Mouse (Mus musculus) heart, adult 2 months (tissue): ENCODE results near the gene Trim63. TPM values are rescaled to one million over a fixed set of nuclear protein-coding genes. Genes with fewer than 3 reads are reported as not detected.

ENCODE experiments used
- DNase-seq, 2 experiments: peaks; one replicate each; pipeline ENCODE4 v3.0.0; 2021
- H3K27ac ChIP-seq: fragments of 200-600 bp; 2 replicates; pipeline ENCODE4 v1.8.1; 2022
- H3K27me3 ChIP-seq: fragments of 200-500 bp; 2 replicates; pipeline ENCODE4 v1.6.1; 2012; ENCODE audit warnings: mild to moderate bottlenecking, low read length, inconsistent platforms, mixed read lengths; ENCODE audit not compliant: control insufficient read depth, insufficient read depth
- H3K36me3 ChIP-seq: fragments of 200-500 bp; 2 replicates; pipeline ENCODE4 v1.6.1; 2012; ENCODE audit warnings: low read length, inconsistent platforms; ENCODE audit not compliant: control insufficient read depth, insufficient read depth
- H3K4me1 ChIP-seq: fragments of 200-500 bp; 2 replicates; pipeline ENCODE4 v1.6.1; 2011; ENCODE audit warnings: low read length; ENCODE audit not compliant: control insufficient read depth, insufficient read depth
- H3K4me3 ChIP-seq: fragments of 200-600 bp; 2 replicates; pipeline ENCODE4 v1.8.1; 2022
- H3K79me2 ChIP-seq: fragments of 200-500 bp; replicated peaks from 2 replicates; pipeline ENCODE4 v1.6.1; 2012; ENCODE audit warnings: mild to moderate bottlenecking, inconsistent platforms, low read length, moderate library complexity, mixed read lengths; ENCODE audit not compliant: control insufficient read depth, insufficient read depth
- H3K9ac ChIP-seq: fragments of 200-500 bp; 2 replicates; pipeline ENCODE4 v1.6.1; 2012; ENCODE audit warnings: low read depth, mild to moderate bottlenecking, control low read depth, inconsistent platforms, low read length, mixed read lengths
- CTCF ChIP-seq: fragments of 200-600 bp; IDR thresholded peaks from 2 replicates; pipeline ENCODE4 v1.8.1; 2022; ENCODE audit warnings: antibody characterized with exemption, mild to moderate bottlenecking, moderate library complexity
- EP300 ChIP-seq: fragments of 200-500 bp; IDR thresholded peaks from 2 replicates; pipeline ENCODE4 v1.6.1; 2011; ENCODE audit warnings: low read depth, low read length, control low read depth; ENCODE audit not compliant: insufficient read depth
- POLR2A ChIP-seq: fragments of 200-500 bp; IDR thresholded peaks from 2 replicates; pipeline ENCODE4 v1.6.1; 2011; ENCODE audit warnings: mild to moderate bottlenecking, low read depth, low read length, control low read depth; ENCODE audit not compliant: insufficient read depth
- WGBS: fragments of 180-500 bp; shearing (Covaris S2); methylation state at CpG from one replicate; pipeline ENCODE4 v1.1.7; 2018; 5-methylcytosine and 5-hydroxymethylcytosine counted together
- intact Hi-C: fragments of 180-260 bp; cut with DNase I; formaldehyde crosslinking; loops from one replicate; pipeline ENCODE4 v1.15.1; 2025
- polyA plus RNA-seq: library from polyadenylated mRNA; depleted of rRNA; stranded (reverse); fragments of >200 nt; gene quantifications from 2 replicates; pipeline ENCODE4 v1.2.3, GENCODE M21; 2012
- total RNA-seq, 2 experiments: library from RNA; stranded (reverse); gene quantifications; 2 replicates each; pipeline ENCODE4 v1.2.3; 2021

Gene Trim63
- total and polyA plus RNA-seq, 3 experiments, result 142 to 210 (median 209) TPM

DNA sequence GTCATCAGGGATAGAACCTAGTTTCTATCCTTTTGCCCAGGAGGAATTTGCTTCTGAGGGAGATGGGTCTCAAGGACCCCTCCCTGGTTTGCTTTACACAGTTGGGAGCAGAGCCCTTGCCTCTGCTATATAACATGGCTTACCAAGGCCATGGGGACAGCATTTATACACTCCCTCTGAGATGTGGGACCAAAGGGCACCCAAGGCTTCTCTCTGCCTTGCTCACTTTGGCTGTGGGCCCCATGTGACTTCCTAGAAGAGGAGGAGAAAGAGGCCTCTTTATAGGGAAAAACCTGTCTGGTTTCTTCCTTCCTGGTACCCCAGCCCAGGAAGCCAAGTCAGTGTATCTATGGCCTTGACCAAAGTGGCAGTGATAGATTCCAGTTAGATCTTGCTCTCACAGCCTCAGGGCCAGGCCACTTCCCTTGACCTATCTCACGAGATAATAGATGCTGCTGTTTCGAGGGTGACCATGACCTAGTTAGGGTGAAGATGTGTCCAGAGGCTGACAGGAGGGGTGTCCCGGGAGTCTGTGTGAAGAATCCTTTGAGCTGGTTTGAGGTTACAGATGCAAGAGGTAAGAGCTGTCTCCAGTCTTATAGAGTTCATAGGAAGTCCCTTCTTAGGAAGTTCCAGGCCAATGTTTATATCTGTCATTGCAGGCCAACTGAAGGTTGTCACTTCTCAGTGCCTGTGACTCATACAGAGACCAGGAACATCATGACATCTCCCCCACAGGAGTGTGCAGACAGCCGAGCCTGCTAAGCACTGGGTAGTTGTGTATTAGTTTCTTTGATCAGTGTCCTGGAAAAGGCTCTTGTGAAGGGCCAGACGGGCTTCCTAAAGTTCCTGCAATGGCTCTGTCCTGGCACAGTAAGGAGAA is 38.8 kb downstream of the Trim63 start:
- Histone ChIP-seq H3K4me1 (peaks cover 8% of the 10 kb centered on the region), H3K9ac (no peak overlapping the region), H3K27me3 (no peaks in the 10 kb centered on the region), H3K36me3 (no peaks in the 10 kb centered on the region), H3K4me3 (no peak overlapping the region), H3K27ac (no peak overlapping the region), H3K79me2 (no peaks in the 10 kb centered on the region)
- DNase-seq, result no peak
- TF ChIP-seq EP300, result no peak
- TF ChIP-seq POLR2A, result no peak
- no peak for TF ChIP-seq CTCF
- intact Hi-C loops, result no loop called here
- 49% methylated on average over 5 of the region's 5 CpGs for WGBS

DNA sequence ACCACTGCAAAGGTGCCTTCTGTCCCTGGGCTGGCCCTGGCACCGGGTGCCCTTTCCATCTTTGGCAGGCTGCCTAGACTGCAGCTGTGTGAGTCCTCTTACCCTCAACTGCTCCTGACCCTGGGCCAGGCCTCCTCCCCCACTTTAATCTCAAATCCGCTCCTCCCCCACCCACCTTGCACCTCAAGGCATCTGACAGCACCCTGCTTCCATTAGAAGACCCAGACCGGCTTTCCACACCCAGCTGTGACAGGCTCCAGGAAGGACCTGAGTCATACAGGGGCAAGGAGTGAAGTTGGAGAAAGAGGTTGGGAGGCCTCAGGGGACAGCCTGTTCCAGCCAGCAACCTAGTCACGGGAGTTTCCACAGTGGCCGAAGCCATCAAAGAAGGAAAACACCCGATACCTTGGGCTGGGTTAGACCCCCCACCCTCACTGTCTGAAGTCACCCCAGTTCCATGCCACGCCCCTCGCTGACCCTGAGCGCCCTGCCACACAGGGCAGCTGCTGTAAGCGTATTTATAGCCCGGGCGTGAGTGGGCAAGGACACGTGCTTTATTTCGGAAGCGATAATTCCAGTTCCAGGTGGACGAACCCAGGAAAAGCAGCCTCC is 41.0 kb downstream of the Trim63 start:
- TF ChIP-seq CTCF, result no peak
- no peak for TF ChIP-seq POLR2A
- peak; percentile 71; the same call in 1 of the 2 replicates for TF ChIP-seq EP300
- no peak overlapping the region for H3K4me3 ChIP-seq
- H3K9ac ChIP-seq, result no peak overlapping the region
- peak overlapping the region; percentile 47 for H3K27ac ChIP-seq
- intact Hi-C loops, result loop anchor here (1.0 to 5.0 kb wide), 3 partner anchors 41 to 94 kb away; partner anchors contain the start of gene Trim63
- H3K36me3 ChIP-seq, result no peaks in the 10 kb centered on the region
- H3K27me3 ChIP-seq, result no peaks in the 10 kb centered on the region
- peak; percentile 72 to 83 for DNase-seq
- no peaks in the 10 kb centered on the region for H3K79me2 ChIP-seq
- 16% methylated on average over 16 of the region's 16 CpGs for WGBS
- H3K4me1 ChIP-seq, result peaks cover 8% of the 10 kb centered on the region

DNA sequence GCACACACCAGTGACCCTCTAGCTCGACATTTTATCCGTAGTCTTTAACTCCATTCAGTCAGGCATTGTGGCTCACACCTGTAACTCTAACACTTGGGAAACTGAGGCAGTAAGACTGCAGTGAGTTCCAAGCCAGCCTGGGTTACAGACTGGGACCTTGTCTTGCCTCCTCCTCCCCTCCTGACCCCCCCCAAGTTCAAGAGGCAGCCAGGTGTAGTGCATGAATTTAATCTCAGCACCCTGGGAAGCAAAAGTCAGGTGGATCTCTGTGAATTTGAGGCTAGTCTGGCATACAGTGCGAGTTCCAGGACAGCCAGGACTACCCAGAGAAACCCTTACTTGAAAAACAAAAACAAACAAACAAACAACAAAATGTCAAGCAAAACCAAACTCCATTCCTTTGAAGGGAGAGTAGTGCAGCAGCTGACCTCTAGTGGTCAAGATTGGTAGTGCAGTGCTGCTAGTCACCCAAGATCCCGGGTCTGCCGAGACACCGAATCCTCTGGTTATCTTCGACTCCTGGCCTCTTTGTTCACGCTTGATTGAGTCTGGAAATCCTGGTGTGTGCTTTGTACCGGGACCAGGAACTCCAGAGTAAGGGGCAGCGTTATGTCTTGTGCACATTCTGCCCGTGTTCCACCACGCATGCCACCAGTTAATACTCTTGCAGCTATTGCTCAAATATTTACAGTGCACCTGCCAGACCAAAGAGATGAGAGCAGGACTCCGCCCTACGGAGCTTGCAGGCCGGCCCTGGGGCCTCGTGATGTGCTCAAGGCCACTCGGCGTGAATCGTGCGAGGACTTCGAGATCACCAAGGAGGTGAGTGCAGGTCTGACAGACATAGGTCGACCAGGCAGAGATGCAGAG is 41.9 kb downstream of the Trim63 start:
- no peaks in the 10 kb centered on the region for H3K36me3 ChIP-seq
- TF ChIP-seq POLR2A, result no peak
- TF ChIP-seq CTCF, result peak; percentile 100
- peak; percentile 42; the same call in 1 of the 2 replicates for TF ChIP-seq EP300
- intact Hi-C loops, result loop anchor here (1.0 to 5.0 kb wide), 3 partner anchors 42 to 95 kb away; partner anchors contain the start of gene Trim63
- H3K27ac ChIP-seq, result peak overlapping the region; percentile 47
- H3K27me3 ChIP-seq, result no peaks in the 10 kb centered on the region
- H3K4me3 ChIP-seq, result no peak overlapping the region
- peaks cover 9% of the 10 kb centered on the region for H3K4me1 ChIP-seq
- H3K79me2 ChIP-seq, result no peaks in the 10 kb centered on the region
- 23% methylated on average over 22 of the region's 22 CpGs for WGBS
- peak; percentile 69 to 81 for DNase-seq
- no peak overlapping the region for H3K9ac ChIP-seq

DNA sequence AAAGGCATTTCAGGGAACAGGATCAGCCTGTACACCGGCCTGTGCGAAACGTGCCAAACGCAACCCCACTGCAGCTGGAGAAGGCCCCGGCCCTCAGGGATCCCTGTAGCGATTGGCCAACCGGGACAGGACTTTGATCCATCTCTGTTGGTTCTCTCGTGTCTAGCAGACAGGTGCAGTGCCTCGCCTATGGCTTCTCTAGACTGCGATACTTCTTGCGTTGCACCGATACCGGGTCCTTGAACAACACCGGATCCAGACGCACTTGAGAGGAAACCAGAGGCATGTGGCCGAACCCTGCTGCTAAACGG is 42.5 kb downstream of the Trim63 start:
- 50% methylated on average over 17 of the region's 17 CpGs for WGBS
- intact Hi-C loops, result loop anchor here (2.0 to 5.0 kb wide), 2 partner anchors 65 to 95 kb away; no protein-coding TSS in a partner anchor
- H3K27ac ChIP-seq, result no peak overlapping the region

GRCm38 (mm10) chr4:134359649-134360048 is 44.7 kb downstream of the Trim63 start:
- H3K4me3 ChIP-seq, result no peak overlapping the region
- no peak for DNase-seq
- H3K27ac ChIP-seq, result no peak overlapping the region
- TF ChIP-seq CTCF, result no peak
- no peak for TF ChIP-seq POLR2A
- no peak for TF ChIP-seq EP300
- H3K4me1 ChIP-seq, result peaks cover 9% of the 10 kb centered on the region
- no peaks in the 10 kb centered on the region for H3K79me2 ChIP-seq
- 87% methylated on average over 6 of the region's 6 CpGs for WGBS
- no peak overlapping the region for H3K9ac ChIP-seq
- H3K36me3 ChIP-seq, result no peaks in the 10 kb centered on the region
- H3K27me3 ChIP-seq, result no peaks in the 10 kb centered on the region
- intact Hi-C loops, result loop anchor here (5.0 kb wide), 1 partner anchor 97 kb away; no protein-coding TSS in a partner anchor

More for the DNA sequence above, 42.5 kb downstream of the Trim63 start:
- H3K9ac ChIP-seq, result no peak overlapping the region
- no peak for DNase-seq
- H3K4me1 ChIP-seq, result peaks cover 9% of the 10 kb centered on the region
- no peaks in the 10 kb centered on the region for H3K27me3 ChIP-seq
- H3K4me3 ChIP-seq, result no peak overlapping the region
- H3K79me2 ChIP-seq, result no peaks in the 10 kb centered on the region
- H3K36me3 ChIP-seq, result no peaks in the 10 kb centered on the region
- TF ChIP-seq EP300 (no peak), CTCF (no peak)
